Mouse (Mus musculus) liver, postnatal 0 days (tissue): ENCODE data around the gene Rbm4.

Source experiments
- CTCF ChIP-seq: sonication (generic); IDR thresholded peaks from 2 replicates; pipeline ENCODE4 v1.5.1; 2016; ENCODE audit warnings: antibody characterized with exemption, low read depth
- EP300 ChIP-seq: IDR thresholded peaks from 2 replicates; pipeline ENCODE4 v1.6.1; 2016; ENCODE audit warnings: antibody characterized with exemption, low read depth, mild to moderate bottlenecking

DNA sequence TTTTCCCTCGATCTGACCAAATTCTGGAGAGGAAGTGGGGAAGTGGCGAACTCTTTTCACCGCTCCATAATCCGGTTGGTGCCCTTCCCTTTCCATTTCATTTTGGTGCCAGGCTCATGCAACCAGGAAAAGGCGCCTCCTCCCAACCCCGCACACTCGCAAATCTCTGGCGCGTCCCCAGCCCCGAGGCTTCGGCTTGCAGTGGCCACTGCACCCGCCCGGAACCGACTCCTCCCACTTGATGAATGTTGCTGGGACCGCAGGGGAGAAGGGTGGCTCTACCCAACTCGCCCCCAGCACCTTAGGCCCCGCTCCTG, 17.0 kb upstream of the Rbm4 start:
- TF ChIP-seq CTCF (no peak), EP300 (no peak)
